Mouse (Mus musculus) liver, adult 2 months (tissue): ENCODE measurements around the gene Nol4l. TPM values are rescaled to one million over a fixed set of nuclear protein-coding genes. Genes with fewer than 3 reads are reported as not detected.

ENCODE experiments used
- DNase-seq: peaks from one replicate; pipeline ENCODE4 v3.0.0-alpha.2; 2011; ENCODE audit warnings: low read depth, low spot score; ENCODE audit errors: extremely low read depth
- H3K27ac ChIP-seq: fragments of 200-500 bp; replicated peaks from 2 replicates; pipeline ENCODE4 v1.5.1; 2012; ENCODE audit warnings: low read depth, mild to moderate bottlenecking, control low read depth, inconsistent platforms, low read length; ENCODE audit not compliant: insufficient read depth
- H3K27me3 ChIP-seq: fragments of 200-500 bp; 2 replicates; pipeline ENCODE4 v1.6.1; 2012; ENCODE audit warnings: mild to moderate bottlenecking, moderate library complexity, low read length, inconsistent platforms; ENCODE audit not compliant: control insufficient read depth, insufficient read depth
- H3K36me3 ChIP-seq: fragments of 200-500 bp; 2 replicates; pipeline ENCODE4 v1.6.1; 2012; ENCODE audit warnings: low read length, inconsistent platforms; ENCODE audit not compliant: control insufficient read depth, insufficient read depth
- H3K4me1 ChIP-seq: fragments of 200-500 bp; 2 replicates; pipeline ENCODE4 v1.6.1; 2011; ENCODE audit warnings: low read length; ENCODE audit not compliant: control insufficient read depth, insufficient read depth
- H3K4me3 ChIP-seq: fragments of 200-500 bp; 2 replicates; pipeline ENCODE4 v1.5.1; 2011; ENCODE audit warnings: low read depth, mild to moderate bottlenecking, control low read depth, low read length, moderate library complexity; ENCODE audit not compliant: insufficient read depth
- H3K79me2 ChIP-seq: fragments of 200-500 bp; 2 replicates; pipeline ENCODE4 v1.6.1; 2012; ENCODE audit warnings: inconsistent platforms, mild to moderate bottlenecking, low read length, moderate library complexity; ENCODE audit not compliant: control insufficient read depth, insufficient read depth
- H3K9ac ChIP-seq: fragments of 200-500 bp; 2 replicates; pipeline ENCODE4 v1.6.1; 2012; ENCODE audit warnings: low read depth, mild to moderate bottlenecking, control low read depth, inconsistent platforms, low read length
- CTCF ChIP-seq: fragments of 200-500 bp; IDR thresholded peaks from 2 replicates; pipeline ENCODE4 v1.5.1; 2011; ENCODE audit warnings: low read depth, low read length, control low read depth
- POLR2A ChIP-seq: fragments of 200-500 bp; IDR thresholded peaks from 2 replicates; pipeline ENCODE4 v1.6.1; 2011; ENCODE audit warnings: low read length, control low read depth; ENCODE audit not compliant: insufficient read depth; ENCODE audit errors: extremely low read depth
- WGBS: fragments of 180-500 bp; shearing (Covaris S2); methylation state at CpG from one replicate; pipeline ENCODE4 v1.1.7; 2018; 5-methylcytosine and 5-hydroxymethylcytosine counted together
- polyA plus RNA-seq: library from polyadenylated mRNA; depleted of rRNA; stranded (reverse); fragments of >200 nt; gene quantifications from 2 replicates; pipeline ENCODE4 v1.2.3, GENCODE M21; 2012
- total RNA-seq: library from RNA; depleted of rRNA; stranded (reverse); fragments of >200 nt; gene quantifications from 2 replicates; pipeline ENCODE4 v1.2.3, GENCODE M21; 2014

Nol4l gene
- total and polyA plus RNA-seq, 2 experiments = 0.18 to 0.80 TPM

- DNase-seq = peak; percentile 8
- peak; percentile 43; the same call in 1 of the 2 replicates for TF ChIP-seq CTCF
- no peak for TF ChIP-seq POLR2A
- Histone ChIP-seq H3K36me3 (no peaks in the 10 kb centered on the region), H3K9ac (no peak overlapping the region), H3K27me3 (no peaks in the 10 kb centered on the region), H3K4me1 (no peaks in the 10 kb centered on the region), H3K4me3 (no peak overlapping the region), H3K27ac (no peak overlapping the region), H3K79me2 (no peaks in the 10 kb centered on the region)
- 43% methylated on average over 2 of the region's 2 CpGs for WGBS
Observed at GRCm38 (mm10) chr2:153414607-153415006, 115.2 kb downstream of the Nol4l start.

DNA sequence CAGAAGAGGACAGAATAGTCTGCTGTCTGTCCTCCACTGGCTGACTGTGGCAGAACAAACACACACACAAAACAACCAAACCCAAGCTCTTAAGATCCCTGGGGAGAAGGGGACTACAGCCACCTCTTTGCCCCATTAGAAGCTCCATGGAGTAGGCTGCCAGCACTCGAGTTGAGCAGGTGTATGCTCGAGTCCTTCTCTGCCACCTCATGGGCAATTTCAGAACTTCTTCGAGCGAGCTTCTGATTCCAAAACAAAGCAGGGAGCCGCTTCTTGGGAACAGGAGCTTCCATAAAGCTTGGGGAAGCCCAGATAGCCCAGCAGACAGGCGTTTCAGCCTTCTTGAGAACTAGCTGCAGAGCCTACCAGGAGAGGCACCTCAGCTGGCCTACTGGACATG is 117.2 kb downstream of the Nol4l start:
- H3K36me3 ChIP-seq = no peaks in the 10 kb centered on the region
- TF ChIP-seq POLR2A = no peak

DNA sequence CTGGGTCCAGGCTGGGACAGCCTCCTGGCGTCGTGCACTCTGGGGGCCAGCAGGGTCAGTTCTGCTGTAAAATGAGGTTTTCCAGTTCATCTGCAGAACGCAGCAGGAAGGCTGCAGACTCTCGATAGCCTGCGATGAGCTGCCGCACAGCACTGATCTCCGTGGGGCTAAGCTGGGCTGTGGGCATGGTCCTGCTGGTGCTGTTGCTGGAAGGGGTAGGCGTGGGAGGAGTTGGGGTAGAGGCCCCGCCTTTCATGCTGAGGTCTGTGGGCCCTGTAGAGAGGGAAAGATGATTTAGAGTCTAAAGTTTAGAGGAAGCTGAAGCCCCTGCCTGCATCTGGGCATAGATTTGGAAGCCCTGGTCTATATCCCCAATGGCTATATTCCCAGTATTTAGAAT is 118.2 kb downstream of the Nol4l start:
- Histone ChIP-seq H3K79me2 (no peaks in the 10 kb centered on the region), H3K36me3 (no peaks in the 10 kb centered on the region)
- WGBS = 77% methylated on average over 9 of the region's 9 CpGs

More for the DNA sequence above, 117.2 kb downstream of the Nol4l start:
- DNase-seq = no peak
- WGBS = 90% methylated on average over 6 of the region's 6 CpGs
- Histone ChIP-seq H3K27ac (no peak overlapping the region), H3K27me3 (no peaks in the 10 kb centered on the region), H3K4me1 (no peaks in the 10 kb centered on the region), H3K79me2 (no peaks in the 10 kb centered on the region), H3K9ac (no peak overlapping the region), H3K4me3 (no peak overlapping the region)

DNA sequence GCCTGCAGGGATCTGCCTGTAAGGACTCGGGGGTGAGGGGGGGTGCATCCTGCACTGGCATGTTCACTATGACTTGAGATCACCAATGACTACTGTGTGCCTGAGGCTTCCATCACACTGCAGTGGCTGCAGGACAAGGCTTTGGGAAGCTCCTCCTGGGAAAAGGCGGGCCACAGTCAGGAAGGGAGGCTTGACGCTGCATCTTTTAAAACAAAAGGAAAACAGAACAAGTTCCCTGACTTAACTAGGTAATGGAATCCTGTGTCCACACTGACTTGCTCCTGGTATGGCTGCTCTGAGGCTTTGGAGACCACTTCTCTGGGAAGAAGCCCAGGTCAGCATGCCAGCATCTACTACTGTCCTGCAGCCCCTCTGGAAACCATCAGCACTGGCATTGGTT is 120.8 kb downstream of the Nol4l start:
- H3K27ac ChIP-seq = no peak overlapping the region
- no peak overlapping the region for H3K4me3 ChIP-seq
- H3K79me2 ChIP-seq = no peaks in the 10 kb centered on the region
- 85% methylated on average over 3 of the region's 3 CpGs for WGBS
- H3K36me3 ChIP-seq = no peaks in the 10 kb centered on the region
- DNase-seq = no peak
- H3K4me1 ChIP-seq = no peaks in the 10 kb centered on the region; the same call in 1 of the 2 replicates
- H3K9ac ChIP-seq = no peak overlapping the region
- no peaks in the 10 kb centered on the region for H3K27me3 ChIP-seq
- TF ChIP-seq CTCF (no peak), POLR2A (no peak)

More for the DNA sequence above, 118.2 kb downstream of the Nol4l start:
- TF ChIP-seq CTCF (no peak), POLR2A (no peak)
- Histone ChIP-seq H3K27ac (no peak overlapping the region), H3K4me3 (no peak overlapping the region), H3K27me3 (no peaks in the 10 kb centered on the region), H3K4me1 (no peaks in the 10 kb centered on the region), H3K9ac (no peak overlapping the region)
- DNase-seq = no peak

- no peak for DNase-seq
- Histone ChIP-seq H3K27ac (no peak overlapping the region), H3K9ac (no peak overlapping the region), H3K4me1 (no peaks in the 10 kb centered on the region; the same call in 1 of the 2 replicates), H3K79me2 (no peaks in the 10 kb centered on the region), H3K4me3 (no peak overlapping the region), H3K36me3 (no peaks in the 10 kb centered on the region), H3K27me3 (no peaks in the 10 kb centered on the region)
- 81% methylated on average over 6 of the region's 6 CpGs for WGBS
- no peak for TF ChIP-seq POLR2A
- TF ChIP-seq CTCF = no peak
Observed at GRCm38 (mm10) chr2:153406882-153407281, 122.9 kb downstream of the Nol4l start.

- TF ChIP-seq POLR2A (no peak), CTCF (no peak)
- Histone ChIP-seq H3K36me3 (peaks cover 12% of the 10 kb centered on the region), H3K27ac (no peak overlapping the region), H3K9ac (no peak overlapping the region), H3K4me1 (no peaks in the 10 kb centered on the region; the same call in 1 of the 2 replicates), H3K27me3 (no peaks in the 10 kb centered on the region), H3K4me3 (no peak overlapping the region), H3K79me2 (no peaks in the 10 kb centered on the region)
- DNase-seq = no peak
- WGBS = 40% methylated on average over 3 of the region's 3 CpGs
Observed at GRCm38 (mm10) chr2:153404882-153405281, 124.9 kb downstream of the Nol4l start.
